Mouse (Mus musculus) heart, embryonic 12.5 days (tissue): ENCODE measurements around the gene Tm4sf20. TPM values are rescaled to one million over a fixed set of nuclear protein-coding genes. Genes with fewer than 3 reads are reported as not detected.

Experiments used
- polyA plus RNA-seq: library from polyadenylated mRNA; unstranded; fragments of >200 nt; fragmentation: Nextera tagmentation; extraction: Ambion mirVana; gene quantifications from 2 replicates; pipeline ENCODE4 v1.2.1, GENCODE M21; 2016

Tm4sf20 gene
- polyA plus RNA-seq, 1 experiment from 2014 or later = not detected

Other genes starting within 250 kb of the Tm4sf20 start
- gene Col4a4, start 181.6 kb downstream of the Tm4sf20 start, polyA plus RNA-seq = 0.33 and 0.49 TPM in 2 replicates
- 0.54 and 0.60 TPM in 2 replicates for gene Col4a3, start 181.5 kb downstream of the Tm4sf20 start, polyA plus RNA-seq
- gene Mff, start 43.6 kb downstream of the Tm4sf20 start, polyA plus RNA-seq = 207 and 208 TPM in 2 replicates
- gene Gm47791, start 2.8 kb upstream of the Tm4sf20 start, polyA plus RNA-seq = not detected in 2 replicates
- 46.4 and 47.0 TPM in 2 replicates for gene Agfg1, start 71.0 kb upstream of the Tm4sf20 start, polyA plus RNA-seq
- 0.29 TPM in 1 of 2 replicates, not detected in the other for gene A030005L19Rik, start 144.9 kb upstream of the Tm4sf20 start, polyA plus RNA-seq
- gene A030014E15Rik, start 156.5 kb upstream of the Tm4sf20 start, polyA plus RNA-seq = not detected in 2 replicates
- not detected in 2 replicates for gene Gm6217, start 162.9 kb upstream of the Tm4sf20 start, polyA plus RNA-seq
- gene A030003K21Rik, start 174.9 kb upstream of the Tm4sf20 start, polyA plus RNA-seq = not detected in 2 replicates
- not detected in 2 replicates for gene Gm7544, start 187.6 kb upstream of the Tm4sf20 start, polyA plus RNA-seq
- not detected in 2 replicates for gene Gm47955, start 191.8 kb upstream of the Tm4sf20 start, polyA plus RNA-seq
- gene Gm47959, start 232.1 kb upstream of the Tm4sf20 start, polyA plus RNA-seq = not detected in 2 replicates